Comparison of ENCODE assay signal across 8 mouse cellular contexts in the genomic region with DNA sequence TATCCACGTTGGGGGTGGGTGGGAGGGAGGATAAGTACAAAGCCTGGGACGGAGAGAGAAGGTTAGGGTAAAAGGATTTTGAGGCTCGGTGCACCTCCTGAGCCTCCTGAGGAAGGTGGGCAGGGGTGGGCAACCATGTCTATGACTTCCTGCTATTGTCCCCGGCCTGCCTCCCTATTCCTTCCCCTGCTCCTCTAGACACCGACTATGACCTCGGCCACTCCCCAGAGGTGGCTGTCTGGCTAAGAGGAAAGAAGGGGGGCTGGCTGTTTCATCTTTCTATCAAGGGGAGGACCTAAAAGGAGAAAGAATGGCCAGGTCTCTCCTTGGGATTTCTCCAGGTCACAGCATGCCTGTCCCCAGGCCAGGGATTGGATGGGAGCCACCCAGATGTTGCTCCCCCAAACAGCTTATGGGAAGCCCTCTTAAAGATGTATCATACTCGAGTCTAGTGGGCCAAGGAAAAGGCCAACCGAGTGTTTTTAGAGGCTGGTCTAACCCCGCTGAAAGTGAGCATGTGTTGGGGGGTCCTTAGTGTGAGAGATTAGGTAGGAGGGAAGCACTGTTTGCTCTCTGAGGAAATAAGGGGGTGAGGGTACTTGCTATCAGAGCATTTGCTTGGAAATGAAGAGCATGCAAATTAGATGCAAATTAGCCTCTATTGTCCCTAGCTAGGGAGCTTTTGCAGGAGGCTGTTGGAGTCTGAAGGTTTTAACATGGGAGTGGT. TPM values are rescaled to one million over a fixed set of nuclear protein-coding genes. Genes with fewer than 3 reads are reported as not detected.
DNase-seq lines count a peak whose midpoint lies in the region; ATAC-seq lines count a peak whose summit lies in the region.

No protein-coding gene starts in this region.

- H3K4me1 ChIP-seq in heart, embryonic 16.5 days (ENCODE audit: control insufficient read depth, insufficient read depth, low read length) = peaks cover 37% of the 10 kb centered on the region
- H3K4me1 ChIP-seq in liver, embryonic 16.5 days (ENCODE audit: control insufficient read depth, low read depth, low read length) = peaks cover 15% of the 10 kb centered on the region

- ATAC-seq in heart, embryonic 16.5 days (replicated peaks; ENCODE audit: extremely low read depth, insufficient read depth, low FRiP score) = no peak
- no peak for ATAC-seq in liver, embryonic 16.5 days (ENCODE audit: low read depth)

- H3K9ac ChIP-seq in heart, embryonic 16.5 days (ENCODE audit: low read length) = peak overlapping the region; percentile 65
- no peak overlapping the region for H3K9ac ChIP-seq in liver, embryonic 16.5 days (ENCODE audit: low read depth, low read length)

- H3K4me3 ChIP-seq in heart, embryonic 16.5 days (ENCODE audit: low read length) = peak overlapping the region; percentile 62
- peak overlapping the region; percentile 62; the same call in 1 of the 2 replicates for H3K4me3 ChIP-seq in liver, embryonic 16.5 days (ENCODE audit: low read depth, low read length)

- peak overlapping the region; percentile 95 for H3K4me2 ChIP-seq in heart, embryonic 16.5 days (ENCODE audit: low read depth, low read length)
- peak overlapping the region; percentile 81; the same call in 1 of the 2 replicates for H3K4me2 ChIP-seq in liver, embryonic 16.5 days (ENCODE audit: low read depth, low read length)

- no peaks in the 10 kb centered on the region for H3K27me3 ChIP-seq in heart, embryonic 16.5 days (ENCODE audit: control insufficient read depth, insufficient read depth, low read length)
- H3K27me3 ChIP-seq in liver, embryonic 16.5 days (ENCODE audit: control insufficient read depth, insufficient read depth, low read depth, low read length) = peaks cover 33% of the 10 kb centered on the region

- 18% methylated on average over 9 of the region's 9 CpGs for WGBS in heart, embryonic 16.5 days
- 15% methylated on average over 9 of the region's 9 CpGs for WGBS in liver, embryonic 16.5 days (ENCODE audit: insufficient replicate concordance)

- peak; percentile 34 to 59 for DNase-seq in gastrocnemius, postnatal 4 days (ENCODE audit: low spot score in 2 of 2)
- no peak for DNase-seq in gastrocnemius, adult 8-10 months (ENCODE audit: low spot score in 2 of 2)
- peak; percentile 83 for DNase-seq in R1 (ENCODE audit: low read depth, low spot score)
- DNase-seq in layer of hippocampus, adult 18-20 months (ENCODE audit: low spot score in 2 of 2) = no peak
- DNase-seq in adipocyte (ENCODE audit: low spot score) = no peak
- DNase-seq in layer of hippocampus, postnatal 10 days (ENCODE audit: low spot score in 2 of 2) = no peak

- H3K9me3 ChIP-seq in heart, embryonic 16.5 days (replicated peaks; ENCODE audit: control insufficient read depth, low read length) = no peaks in the 10 kb centered on the region
- H3K9me3 ChIP-seq in liver, embryonic 16.5 days (replicated peaks; ENCODE audit: control insufficient read depth, low read length) = no peaks in the 10 kb centered on the region

- H3K27ac ChIP-seq in heart, embryonic 16.5 days (ENCODE audit: low read length) = no peak overlapping the region
- no peak overlapping the region for H3K27ac ChIP-seq in liver, embryonic 16.5 days (ENCODE audit: low read length)

- H3K36me3 ChIP-seq in heart, embryonic 16.5 days (ENCODE audit: control insufficient read depth, insufficient read depth) = no peaks in the 10 kb centered on the region
- H3K36me3 ChIP-seq in liver, embryonic 16.5 days (ENCODE audit: control insufficient read depth, insufficient read depth) = no peaks in the 10 kb centered on the region

RNA-seq across cellular contexts. Expression of a gene that starts 1.5 kb away (rescaled TPM):
- 100 to 1,000 TPM; 112 to 123 TPM for total RNA-seq in gastrocnemius, postnatal 4 days (2021)
- 10 to 100 TPM; 67.3 to 91.3 (median 87.4) TPM for total RNA-seq in gastrocnemius, adult 8-10 months (2022)
- 1.5 and 2.7 TPM in 2 replicates for polyA plus RNA-seq in heart, embryonic 16.5 days (2015; fragmentation: Nextera tagmentation; extraction: Ambion mirVana)
- polyA plus RNA-seq in liver, embryonic 16.5 days (2015; fragmentation: Nextera tagmentation; extraction: Ambion mirVana) = 0.19 and 0.20 TPM in 2 replicates
- total RNA-seq in layer of hippocampus, adult 18-20 months (2021) = 10 to 100 TPM; 29.4 to 34.2 TPM
- total RNA-seq in layer of hippocampus, postnatal 10 days (2021) = 10 to 100 TPM; 71.4 to 75.0 TPM

RNA-seq across cellular contexts. Expression of a gene that starts 19.6 kb away (rescaled TPM):
- 1 to 10 TPM; 2.8 to 3.7 TPM for total RNA-seq in gastrocnemius, postnatal 4 days (2021)
- total RNA-seq in gastrocnemius, adult 8-10 months (2022) = under 1 TPM; 0.25 to 0.35 (median 0.29) TPM
- polyA plus RNA-seq in heart, embryonic 16.5 days (2015; fragmentation: Nextera tagmentation; extraction: Ambion mirVana) = 3.9 and 4.4 TPM in 2 replicates
- 9.3 and 9.6 TPM in 2 replicates for polyA plus RNA-seq in liver, embryonic 16.5 days (2015; fragmentation: Nextera tagmentation; extraction: Ambion mirVana)
- 1 to 10 TPM; 2.6 to 3.1 TPM for total RNA-seq in layer of hippocampus, adult 18-20 months (2021)
- total RNA-seq in layer of hippocampus, postnatal 10 days (2021) = 1 to 10 TPM; 3.0 TPM

RNA-seq across cellular contexts. Expression of a gene that starts 27.9 kb away (rescaled TPM):
- 1 to 10 TPM; 6.8 to 7.0 TPM for total RNA-seq in gastrocnemius, postnatal 4 days (2021)
- total RNA-seq in gastrocnemius, adult 8-10 months (2022) = 1 to 10 TPM; 6.3 to 8.2 (median 7.3) TPM
- 9.7 and 11.3 TPM in 2 replicates for polyA plus RNA-seq in heart, embryonic 16.5 days (2015; fragmentation: Nextera tagmentation; extraction: Ambion mirVana)
- polyA plus RNA-seq in liver, embryonic 16.5 days (2015; fragmentation: Nextera tagmentation; extraction: Ambion mirVana) = 7.5 and 7.8 TPM in 2 replicates
- total RNA-seq in layer of hippocampus, adult 18-20 months (2021) = 10 to 100 TPM; 16.1 to 16.5 TPM
- 10 to 100 TPM; 22.4 to 24.6 TPM for total RNA-seq in layer of hippocampus, postnatal 10 days (2021)

RNA-seq across cellular contexts. Expression of a gene that starts 28.0 kb away (rescaled TPM):
- total RNA-seq in gastrocnemius, postnatal 4 days (2021) = 10 to 100 TPM; 48.8 to 51.2 TPM
- total RNA-seq in gastrocnemius, adult 8-10 months (2022) = 10 to 100 TPM; 24.9 to 37.2 (median 33.4) TPM
- 54.1 and 59.2 TPM in 2 replicates for polyA plus RNA-seq in heart, embryonic 16.5 days (2015; fragmentation: Nextera tagmentation; extraction: Ambion mirVana)
- 24.7 and 25.5 TPM in 2 replicates for polyA plus RNA-seq in liver, embryonic 16.5 days (2015; fragmentation: Nextera tagmentation; extraction: Ambion mirVana)
- total RNA-seq in layer of hippocampus, adult 18-20 months (2021) = 10 to 100 TPM; 43.5 to 48.9 TPM
- 10 to 100 TPM; 37.5 to 41.8 TPM for total RNA-seq in layer of hippocampus, postnatal 10 days (2021)

RNA-seq across cellular contexts. Expression of a gene that starts 37.5 kb away (rescaled TPM):
- 100 to 1,000 TPM; 250 to 275 TPM for total RNA-seq in gastrocnemius, postnatal 4 days (2021)
- total RNA-seq in gastrocnemius, adult 8-10 months (2022) = 100 to 1,000 TPM; 688 to 884 (median 752) TPM
- polyA plus RNA-seq in heart, embryonic 16.5 days (2015; fragmentation: Nextera tagmentation; extraction: Ambion mirVana) = 1.9 TPM in 2 replicates
- polyA plus RNA-seq in liver, embryonic 16.5 days (2015; fragmentation: Nextera tagmentation; extraction: Ambion mirVana) = 0.83 and 1.2 TPM in 2 replicates
- under 1 TPM; 0.48 to 0.82 TPM for total RNA-seq in layer of hippocampus, adult 18-20 months (2021)
- total RNA-seq in layer of hippocampus, postnatal 10 days (2021) = under 1 TPM in 1 of 2 experiments, not detected in 1; 0.85 TPM

Comparison
In these comparisons a context has a peak if more than half of its experiments do, and no peak if none do; other contexts are left out.
1. DNase-seq: peak in gastrocnemius, postnatal 4 days (2 of 2) and R1 (single experiment); none in gastrocnemius, adult 8-10 months (0 of 2), layer of hippocampus, adult 18-20 months (0 of 2), adipocyte (single experiment) and layer of hippocampus, postnatal 10 days (0 of 2).